Mouse (Mus musculus) brain, embryonic 14.5 days (tissue): ENCODE measurements around the gene Sinhcaf. TPM values are rescaled to one million over a fixed set of nuclear protein-coding genes. Genes with fewer than 3 reads are reported as not detected.

ENCODE experiments used
- DNase-seq: peaks from one replicate; pipeline ENCODE4 v3.0.0-alpha.2; 2011; ENCODE audit warnings: low read depth
- CTCF ChIP-seq: fragments of 200-500 bp; IDR thresholded peaks from 2 replicates; pipeline ENCODE4 v1.5.1; 2012; ENCODE audit warnings: inconsistent platforms, mild to moderate bottlenecking, moderate library complexity, borderline replicate concordance; ENCODE audit not compliant: insufficient read depth, insufficient read length; ENCODE audit errors: extremely low read depth
- POLR2A ChIP-seq: fragments of 200-500 bp; IDR thresholded peaks from 2 replicates; pipeline ENCODE4 v1.6.1; 2012; ENCODE audit warnings: mild to moderate bottlenecking, inconsistent platforms, borderline replicate concordance; ENCODE audit not compliant: poor library complexity, insufficient read depth, insufficient read length, severe bottlenecking; ENCODE audit errors: extremely low read depth
- polyA plus RNA-seq: library from polyadenylated mRNA; depleted of rRNA; stranded (reverse); fragments of >200 nt; gene quantifications from 2 replicates; pipeline ENCODE4 v1.2.3, GENCODE M21; 2012

The Sinhcaf gene
- polyA plus RNA-seq, 1 experiment: 37.6 TPM

GRCm38 (mm10) chr6:148972059-148972848, 26.0 kb upstream of the Sinhcaf start:
- TF ChIP-seq POLR2A: no peak
- TF ChIP-seq CTCF: no peak
- no peak for DNase-seq

GRCm38 (mm10) chr6:148971385-148971940, 25.2 kb upstream of the Sinhcaf start:
- no peak for DNase-seq
- TF ChIP-seq POLR2A: no peak
- TF ChIP-seq CTCF: no peak

GRCm38 (mm10) chr6:148961285-148961684, 15.0 kb upstream of the Sinhcaf start:
- DNase-seq: no peak
- TF ChIP-seq CTCF (no peak), POLR2A (no peak)

DNA sequence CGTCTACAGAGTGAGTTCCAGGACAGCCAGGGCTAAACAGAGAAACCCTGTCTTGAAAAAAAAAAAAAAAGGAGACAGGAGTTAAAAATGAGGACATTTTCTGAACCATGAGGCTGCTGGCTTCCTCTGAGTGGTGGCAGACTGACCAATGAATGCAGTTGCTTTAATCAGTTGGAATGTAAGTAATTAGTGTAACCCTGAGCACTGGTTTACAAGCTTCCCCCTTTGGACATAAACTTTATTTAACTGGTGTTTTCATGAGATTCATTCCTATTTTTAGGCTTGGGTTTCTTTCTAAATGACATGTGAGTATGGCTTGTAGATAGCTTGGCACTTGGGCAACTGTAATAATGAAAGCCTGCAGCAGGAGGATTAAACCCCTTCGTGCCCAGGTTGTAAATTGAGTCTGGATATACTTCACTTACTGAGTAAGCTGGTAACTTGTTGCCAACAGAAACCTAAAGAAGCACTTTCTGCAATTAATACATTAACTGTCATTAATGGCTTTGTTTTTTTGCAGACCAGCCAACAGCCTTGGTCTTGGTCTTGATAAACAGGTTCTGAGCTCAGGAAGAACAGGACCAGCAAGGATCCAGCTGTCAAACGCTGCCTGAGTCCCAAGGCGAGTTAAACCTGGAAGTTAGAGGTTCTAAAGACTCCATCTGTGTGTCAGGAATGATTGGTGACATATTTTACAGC, 13.4 kb upstream of the Sinhcaf start:
- no peak for DNase-seq
- TF ChIP-seq CTCF (no peak), POLR2A (no peak)

GRCm38 (mm10) chr6:148958712-148959111, 12.4 kb upstream of the Sinhcaf start:
- no peak for TF ChIP-seq POLR2A
- TF ChIP-seq CTCF: no peak
- DNase-seq: no peak

DNA sequence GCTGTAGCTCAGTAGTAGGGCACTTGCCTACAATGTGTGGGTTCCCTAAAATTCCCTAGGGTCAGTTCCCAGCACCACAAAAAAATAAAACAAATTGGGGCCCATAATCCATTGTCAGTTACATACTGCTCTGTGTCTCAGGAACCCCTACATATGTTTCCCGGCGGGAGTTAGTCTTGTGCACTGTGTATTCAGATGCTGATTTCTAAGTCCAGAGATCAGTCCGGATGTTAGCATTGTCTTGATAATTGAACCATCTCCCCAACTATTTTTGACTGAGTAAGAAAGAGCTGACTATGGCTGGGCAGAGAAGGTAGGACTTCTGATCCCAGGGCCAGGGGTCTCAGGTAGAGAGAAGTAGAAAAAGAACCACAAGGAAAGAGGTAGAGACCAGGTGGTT, 10.8 kb upstream of the Sinhcaf start:
- no peak for TF ChIP-seq POLR2A
- TF ChIP-seq CTCF: no peak
- no peak for DNase-seq

GRCm38 (mm10) chr6:148955641-148956420, 9.6 kb upstream of the Sinhcaf start:
- DNase-seq: no peak
- TF ChIP-seq POLR2A: no peak
- no peak for TF ChIP-seq CTCF

GRCm38 (mm10) chr6:148946881-148947405, 676 bp upstream of the Sinhcaf start:
- no peak for TF ChIP-seq CTCF
- no peak for TF ChIP-seq POLR2A
- peak; percentile 59 for DNase-seq

- DNase-seq: peak; percentile 77
- TF ChIP-seq POLR2A: peak; percentile 6; the same call in 1 of the 2 replicates
- no peak for TF ChIP-seq CTCF
These were observed 508 bp downstream of the Sinhcaf start for GRCm38 (mm10) chr6:148945509-148946408.

DNA sequence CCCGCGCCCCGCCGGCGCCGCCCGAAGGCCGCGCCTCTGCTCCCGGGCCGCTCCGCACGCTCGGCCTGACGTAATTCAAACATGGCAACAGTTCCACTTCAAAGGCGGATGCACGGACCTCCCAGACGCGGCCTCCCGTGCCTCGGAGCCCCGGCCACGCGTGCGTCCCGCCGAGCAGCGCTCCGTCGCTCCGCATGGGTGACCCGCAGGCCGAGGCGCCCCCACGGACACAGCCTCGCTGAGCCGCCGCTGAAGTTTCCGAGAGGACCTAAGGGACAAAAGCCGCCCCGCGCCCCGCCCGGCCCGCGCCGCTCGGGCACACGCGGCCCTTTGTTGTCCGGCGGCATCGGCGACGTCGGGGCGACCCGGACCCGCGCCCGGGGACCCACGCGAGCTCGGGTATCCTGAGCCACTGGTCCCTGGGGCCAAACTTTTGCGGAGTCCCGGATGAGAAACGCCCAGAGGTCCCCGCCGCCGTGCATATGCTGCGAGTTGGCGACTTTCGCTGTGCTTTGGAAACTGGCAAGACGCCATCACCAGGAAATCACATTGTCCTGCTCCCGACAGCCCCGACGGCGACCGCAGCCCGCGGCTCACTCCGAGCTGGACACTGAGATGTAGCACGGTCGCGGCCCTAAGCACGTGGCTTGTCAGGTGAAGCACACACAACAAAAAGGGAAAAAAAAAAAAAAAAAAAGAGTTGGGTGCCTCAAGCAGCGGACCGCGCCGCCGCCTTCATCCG, 1.3 kb downstream of the Sinhcaf start:
- peak; percentile 81 for DNase-seq
- 0 out of 2 replicates have a peak, but pooled peaks have one; percentile 28 for TF ChIP-seq POLR2A
- no peak for TF ChIP-seq CTCF

GRCm38 (mm10) chr6:148944344-148944766, 1.9 kb downstream of the Sinhcaf start:
- DNase-seq: no peak
- TF ChIP-seq CTCF (no peak), POLR2A (no peak)
